Mouse (Mus musculus) kidney, embryonic 15.5 days (tissue): ENCODE data around the gene Primpol. TPM values are rescaled to one million over a fixed set of nuclear protein-coding genes. Genes with fewer than 3 reads are reported as not detected.

Experiments used
- ATAC-seq: fragments of 200-750 bp; cut with Nextera tagmentation; replicated peaks from 2 replicates; pipeline ENCODE4 v1.8.0; 2017; ENCODE audit warnings: moderate TSS enrichment; ENCODE audit not compliant: low FRiP score
- H3K27ac ChIP-seq: fragments of 300-500 bp; sonication (generic); 2 replicates; pipeline ENCODE4 v1.5.1; 2015; ENCODE audit warnings: mild to moderate bottlenecking, inconsistent platforms
- H3K27me3 ChIP-seq: fragments of 300-500 bp; sonication (generic); 2 replicates; pipeline ENCODE4 v1.6.1; 2015; ENCODE audit warnings: inconsistent platforms
- H3K36me3 ChIP-seq: fragments of 300-500 bp; sonication (generic); 2 replicates; pipeline ENCODE4 v1.6.1; 2015; ENCODE audit warnings: inconsistent platforms
- H3K4me1 ChIP-seq: fragments of 300-500 bp; sonication (generic); 2 replicates; pipeline ENCODE4 v1.6.1; 2015; ENCODE audit warnings: inconsistent platforms
- H3K4me2 ChIP-seq: fragments of 300-500 bp; sonication (generic); 2 replicates; pipeline ENCODE4 v1.6.1; 2015; ENCODE audit warnings: moderate library complexity, mild to moderate bottlenecking, inconsistent platforms
- H3K4me3 ChIP-seq: fragments of 300-500 bp; sonication (generic); replicated peaks from 2 replicates; pipeline ENCODE4 v1.5.1; 2015; ENCODE audit warnings: mild to moderate bottlenecking, inconsistent platforms
- H3K9ac ChIP-seq: fragments of 300-500 bp; sonication (generic); 2 replicates; pipeline ENCODE4 v1.6.1; 2015; ENCODE audit warnings: mild to moderate bottlenecking, inconsistent platforms
- H3K9me3 ChIP-seq: fragments of 300-500 bp; sonication (generic); replicated peaks from 2 replicates; pipeline ENCODE4 v1.6.1; 2016; ENCODE audit warnings: inconsistent platforms
- WGBS: fragments of 180-500 bp; shearing (Covaris S2); methylation state at CpG from one replicate; pipeline ENCODE4 v1.1.7; 2015; ENCODE audit warnings: mixed read lengths; 5-methylcytosine and 5-hydroxymethylcytosine counted together
- polyA plus RNA-seq: library from polyadenylated mRNA; unstranded; fragments of >200 nt; fragmentation: Nextera tagmentation; extraction: Ambion mirVana; gene quantifications from 2 replicates; pipeline ENCODE4 v1.2.1, GENCODE M21; 2015

Gene Primpol
- polyA plus RNA-seq, 1 experiment from 2014 or later: 14.6 TPM

- WGBS: 76% methylated on average over 2 of the region's 2 CpGs
These were observed 43.0 kb downstream of the Primpol start for GRCm38 (mm10) chr8:46573964-46574363.

GRCm38 (mm10) chr8:46573446-46573845, 43.6 kb downstream of the Primpol start:
- WGBS: 88% methylated on average over 2 of the region's 2 CpGs
- no peak overlapping the region for H3K9ac ChIP-seq
- H3K36me3 ChIP-seq: peaks cover 56% of the 10 kb centered on the region
- no peak for ATAC-seq
- H3K4me2 ChIP-seq: no peak overlapping the region
- no peaks in the 10 kb centered on the region for H3K9me3 ChIP-seq
- H3K27ac ChIP-seq: no peak overlapping the region
- no peaks in the 10 kb centered on the region for H3K4me1 ChIP-seq
- H3K4me3 ChIP-seq: no peak overlapping the region
- H3K27me3 ChIP-seq: no peaks in the 10 kb centered on the region

More at GRCm38 (mm10) chr8:46573964-46574363, 43.0 kb downstream of the Primpol start:
- peaks cover 61% of the 10 kb centered on the region for H3K36me3 ChIP-seq
- H3K27ac ChIP-seq: no peak overlapping the region
- no peaks in the 10 kb centered on the region for H3K4me1 ChIP-seq
- H3K4me3 ChIP-seq: no peak overlapping the region
- ATAC-seq: no peak
- H3K9ac ChIP-seq: no peak overlapping the region
- H3K9me3 ChIP-seq: no peaks in the 10 kb centered on the region
- H3K4me2 ChIP-seq: no peak overlapping the region
- H3K27me3 ChIP-seq: no peaks in the 10 kb centered on the region

- Histone ChIP-seq H3K4me3 (no peak overlapping the region), H3K9me3 (no peaks in the 10 kb centered on the region), H3K9ac (no peak overlapping the region), H3K4me2 (no peak overlapping the region), H3K36me3 (peaks cover 35% of the 10 kb centered on the region), H3K4me1 (no peaks in the 10 kb centered on the region), H3K27ac (no peak overlapping the region), H3K27me3 (no peaks in the 10 kb centered on the region)
- no peak for ATAC-seq
- WGBS: 94% methylated on average over 10 of the region's 14 CpGs
These were observed 46.3 kb downstream of the Primpol start for GRCm38 (mm10) chr8:46570673-46571072.

- no peak for ATAC-seq
- no peak overlapping the region for H3K27ac ChIP-seq
- H3K9me3 ChIP-seq: no peaks in the 10 kb centered on the region
- no peaks in the 10 kb centered on the region for H3K27me3 ChIP-seq
- WGBS: 86% methylated on average over 19 of the region's 19 CpGs
- no peaks in the 10 kb centered on the region for H3K4me1 ChIP-seq
- H3K4me3 ChIP-seq: no peak overlapping the region
- H3K9ac ChIP-seq: no peak overlapping the region
- H3K4me2 ChIP-seq: no peak overlapping the region
- H3K36me3 ChIP-seq: peaks cover 30% of the 10 kb centered on the region
These were observed 47.2 kb downstream of the Primpol start for GRCm38 (mm10) chr8:46569659-46570441.

GRCm38 (mm10) chr8:46568942-46569341, 48.1 kb downstream of the Primpol start:
- no peak overlapping the region for H3K27ac ChIP-seq
- H3K4me2 ChIP-seq: no peak overlapping the region
- no peaks in the 10 kb centered on the region for H3K4me1 ChIP-seq
- no peak overlapping the region for H3K4me3 ChIP-seq
- ATAC-seq: no peak
- H3K27me3 ChIP-seq: no peaks in the 10 kb centered on the region
- 72% methylated on average over 2 of the region's 2 CpGs for WGBS
- H3K9ac ChIP-seq: no peak overlapping the region
- H3K36me3 ChIP-seq: peaks cover 25% of the 10 kb centered on the region
- H3K9me3 ChIP-seq: no peaks in the 10 kb centered on the region

- Histone ChIP-seq H3K27me3 (no peaks in the 10 kb centered on the region), H3K27ac (no peak overlapping the region), H3K4me2 (no peak overlapping the region), H3K9me3 (no peaks in the 10 kb centered on the region), H3K9ac (no peak overlapping the region), H3K4me1 (no peaks in the 10 kb centered on the region), H3K36me3 (peaks cover 26% of the 10 kb centered on the region), H3K4me3 (no peak overlapping the region)
- no peak for ATAC-seq
- 84% methylated on average over 8 of the region's 8 CpGs for WGBS
These were observed 49.1 kb downstream of the Primpol start for GRCm38 (mm10) chr8:46567946-46568345.

- H3K36me3 ChIP-seq: peaks cover 35% of the 10 kb centered on the region
- WGBS: 74% methylated on average over 7 of the region's 7 CpGs
- ATAC-seq: no peak
- H3K27ac ChIP-seq: no peak overlapping the region
- H3K9ac ChIP-seq: no peak overlapping the region
- no peak overlapping the region for H3K4me3 ChIP-seq
- H3K9me3 ChIP-seq: no peaks in the 10 kb centered on the region
- H3K27me3 ChIP-seq: no peaks in the 10 kb centered on the region
- no peaks in the 10 kb centered on the region for H3K4me1 ChIP-seq
- H3K4me2 ChIP-seq: no peak overlapping the region
These were observed 50.0 kb downstream of the Primpol start for GRCm38 (mm10) chr8:46566914-46567529.

GRCm38 (mm10) chr8:46562333-46562732, 54.7 kb downstream of the Primpol start:
- Histone ChIP-seq H3K36me3 (peaks cover 60% of the 10 kb centered on the region), H3K27ac (no peak overlapping the region), H3K4me3 (no peak overlapping the region), H3K4me1 (no peaks in the 10 kb centered on the region), H3K9me3 (no peaks in the 10 kb centered on the region), H3K27me3 (no peaks in the 10 kb centered on the region), H3K4me2 (no peak overlapping the region), H3K9ac (no peak overlapping the region)
- ATAC-seq: no peak
- WGBS: 91% methylated on average over 16 of the region's 16 CpGs

GRCm38 (mm10) chr8:46559428-46559827, 57.6 kb downstream of the Primpol start:
- ATAC-seq: no peak
- H3K4me3 ChIP-seq: no peak overlapping the region
- H3K36me3 ChIP-seq: peaks cover 73% of the 10 kb centered on the region
- H3K27ac ChIP-seq: no peak overlapping the region
- no peaks in the 10 kb centered on the region for H3K4me1 ChIP-seq
- H3K9ac ChIP-seq: no peak overlapping the region
- no peaks in the 10 kb centered on the region for H3K9me3 ChIP-seq
- no peaks in the 10 kb centered on the region for H3K27me3 ChIP-seq
- no peak overlapping the region for H3K4me2 ChIP-seq
- 81% methylated on average over 6 of the region's 6 CpGs for WGBS

- Histone ChIP-seq H3K4me1 (peaks cover 14% of the 10 kb centered on the region), H3K4me2 (peak overlapping the region; percentile 62), H3K9me3 (no peaks in the 10 kb centered on the region), H3K4me3 (peak overlapping the region; percentile 67), H3K27ac (0 out of 2 replicates have a peak overlapping the region, but pooled peaks have one; percentile 15), H3K9ac (peak overlapping the region; percentile 50), H3K36me3 (peaks cover 20% of the 10 kb centered on the region; the same call in 1 of the 2 replicates), H3K27me3 (no peaks in the 10 kb centered on the region)
- no peak for ATAC-seq
- under 1% methylated on average over 10 of the region's 10 CpGs for WGBS
These were observed 64.6 kb downstream of the Primpol start for GRCm38 (mm10) chr8:46552441-46552765.

GRCm38 (mm10) chr8:46551615-46552440, 65.2 kb downstream of the Primpol start, which contains the start of gene Cenpu:
TSS of gene Cenpu (plus strand) at chr8:46552028.
- H3K9me3 ChIP-seq: no peaks in the 10 kb centered on the region
- peak within 1 kb of the TSS; percentile 82 for H3K27ac ChIP-seq
- peak within 1 kb of the TSS; percentile 50 for H3K9ac ChIP-seq
- ATAC-seq: peak; percentile 98
- under 1% methylated on average over 50 of the region's 50 CpGs for WGBS
- peaks cover 15% of the 10 kb centered on the region; the same call in 1 of the 2 replicates for H3K36me3 ChIP-seq
- peak within 1 kb of the TSS; percentile 67 for H3K4me3 ChIP-seq
- H3K4me2 ChIP-seq: peak within 1 kb of the TSS; percentile 62
- peaks cover 16% of the 10 kb centered on the region for H3K4me1 ChIP-seq
- H3K27me3 ChIP-seq: no peaks in the 10 kb centered on the region

- Histone ChIP-seq H3K9ac (no peak overlapping the region), H3K27ac (no peak overlapping the region), H3K4me1 (peaks cover 24% of the 10 kb centered on the region), H3K4me2 (peak overlapping the region; percentile 60), H3K36me3 (peaks cover 11% of the 10 kb centered on the region; the same call in 1 of the 2 replicates), H3K9me3 (no peaks in the 10 kb centered on the region), H3K4me3 (peak overlapping the region; percentile 67), H3K27me3 (no peaks in the 10 kb centered on the region)
- no peak for ATAC-seq
- WGBS: 50% methylated on average over 4 of the region's 4 CpGs
These were observed 66.0 kb downstream of the Primpol start for GRCm38 (mm10) chr8:46551029-46551428.
